Mouse (Mus musculus) limb, embryonic 14.5 days (tissue): ENCODE results near the gene Trank1. TPM values are rescaled to one million over a fixed set of nuclear protein-coding genes. Genes with fewer than 3 reads are reported as not detected.

Experiments
- ATAC-seq: fragments of 200-750 bp; cut with Nextera tagmentation; 2 replicates; pipeline ENCODE4 v1.8.0; 2017; ENCODE audit warnings: low read depth, moderate number of reproducible peaks, moderate TSS enrichment; ENCODE audit not compliant: low FRiP score
- DNase-seq: peaks from one replicate; pipeline ENCODE4 v3.0.0-alpha.2; 2015; ENCODE audit warnings: low spot score
- H3K27ac ChIP-seq: fragments of 300-500 bp; sonication (generic); replicated peaks from 2 replicates; pipeline ENCODE4 v1.5.1; 2014; ENCODE audit warnings: low read depth, mild to moderate bottlenecking, low read length, moderate library complexity, mixed read lengths
- H3K27me3 ChIP-seq: fragments of 300-500 bp; sonication (generic); 2 replicates; pipeline ENCODE4 v1.6.1; 2014; ENCODE audit warnings: low read length, mixed read lengths; ENCODE audit not compliant: control insufficient read depth, insufficient read depth
- H3K36me3 ChIP-seq: fragments of 300-500 bp; sonication (generic); 2 replicates; pipeline ENCODE4 v1.6.1; 2014; ENCODE audit warnings: mild to moderate bottlenecking, low read length, moderate library complexity, mixed read lengths; ENCODE audit not compliant: control insufficient read depth, insufficient read depth
- H3K4me1 ChIP-seq: fragments of 300-500 bp; sonication (generic); 2 replicates; pipeline ENCODE4 v1.6.1; 2014; ENCODE audit warnings: antibody characterized with exemption, low read length, mixed read lengths; ENCODE audit not compliant: control insufficient read depth, insufficient read depth
- H3K4me2 ChIP-seq: fragments of 300-500 bp; sonication (generic); replicated peaks from 2 replicates; pipeline ENCODE4 v1.6.1; 2014; ENCODE audit warnings: low read depth, mild to moderate bottlenecking, low read length, moderate library complexity; ENCODE audit not compliant: severe bottlenecking
- H3K4me3 ChIP-seq: fragments of 300-500 bp; sonication (generic); replicated peaks from 2 replicates; pipeline ENCODE4 v1.5.1; 2014; ENCODE audit warnings: low read length
- H3K9ac ChIP-seq: fragments of 300-500 bp; sonication (generic); 2 replicates; pipeline ENCODE4 v1.6.1; 2014; ENCODE audit warnings: mild to moderate bottlenecking, low read depth, low read length, moderate library complexity; ENCODE audit not compliant: severe bottlenecking
- H3K9me3 ChIP-seq: fragments of 300-500 bp; sonication (generic); 2 replicates; pipeline ENCODE4 v1.6.1; 2016; ENCODE audit warnings: low read length; ENCODE audit not compliant: control insufficient read depth
- POLR2A ChIP-seq: fragments of 200-500 bp; IDR thresholded peaks from 2 replicates; pipeline ENCODE4 v1.8.0; 2012; ENCODE audit warnings: inconsistent platforms, mild to moderate bottlenecking, moderate library complexity, borderline replicate concordance; ENCODE audit not compliant: insufficient read depth, insufficient read length; ENCODE audit errors: extremely low read depth
- WGBS: fragments of 180-500 bp; shearing (Covaris S2); extraction: QIAGEN DNeasy Blood & Tissue Kit; methylation state at CpG from one replicate; pipeline ENCODE4 v1.1.7; 2014; 5-methylcytosine and 5-hydroxymethylcytosine counted together
- polyA plus RNA-seq, 2 experiments: library from polyadenylated mRNA; depleted of rRNA in 1 of 2; stranded (reverse) in 1 of 2; unstranded in 1 of 2; fragments of >200 nt; fragmentation: Nextera tagmentation in 1 of 2; extraction: Ambion mirVana in 1 of 2; gene quantifications; 2 replicates each; pipeline versions ENCODE4 v1.2.1 to v1.2.3; 2012 to 2014

Gene Trank1
- polyA plus RNA-seq, 2 experiments, result 0.83 to 1.2 TPM

- Histone ChIP-seq H3K9me3 (no peaks in the 10 kb centered on the region), H3K27ac (no peak overlapping the region), H3K4me1 (no peaks in the 10 kb centered on the region), H3K9ac (no peak overlapping the region), H3K27me3 (no peaks in the 10 kb centered on the region), H3K4me3 (no peak overlapping the region), H3K4me2 (no peak overlapping the region), H3K36me3 (no peaks in the 10 kb centered on the region)
- ATAC-seq, result no peak
- DNase-seq, result no peak
- WGBS, result 72% methylated on average over 2 of the region's 2 CpGs
- TF ChIP-seq POLR2A, result no peak
Observed at GRCm38 (mm10) chr9:111421862-111422261, 110.3 kb downstream of the Trank1 start.

DNA sequence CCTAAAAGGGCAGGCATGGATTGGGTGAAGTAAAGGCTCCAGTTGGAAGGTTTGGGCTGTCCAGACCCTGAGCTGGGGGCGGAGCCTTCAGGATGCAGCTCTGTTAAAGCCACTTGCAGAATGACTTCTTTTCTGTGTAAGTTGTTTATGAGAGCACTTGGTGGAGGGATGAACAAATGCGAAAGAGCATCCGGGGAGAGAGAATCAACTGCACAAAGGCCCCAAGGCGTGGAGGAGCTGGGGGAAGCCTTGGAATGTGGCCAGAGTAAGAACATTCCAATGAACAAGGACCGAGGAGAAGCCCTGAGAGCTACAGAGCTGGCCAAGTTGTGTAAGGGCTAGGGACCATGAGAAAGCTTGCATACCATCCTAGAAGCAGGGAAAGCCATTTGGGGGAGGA lies 111.0 kb downstream of the Trank1 start:
- TF ChIP-seq POLR2A, result no peak
- 56% methylated on average over 5 of the region's 5 CpGs for WGBS
- Histone ChIP-seq H3K4me2 (no peak overlapping the region), H3K36me3 (no peaks in the 10 kb centered on the region), H3K9ac (no peak overlapping the region), H3K27ac (no peak overlapping the region), H3K27me3 (no peaks in the 10 kb centered on the region), H3K9me3 (no peaks in the 10 kb centered on the region), H3K4me3 (no peak overlapping the region), H3K4me1 (no peaks in the 10 kb centered on the region)
- ATAC-seq, result no peak
- no peak for DNase-seq

- DNase-seq (no peak), ATAC-seq (no peak)
- no peaks in the 10 kb centered on the region for H3K4me1 ChIP-seq
- no peak for TF ChIP-seq POLR2A
- no peaks in the 10 kb centered on the region for H3K36me3 ChIP-seq
- H3K27ac ChIP-seq, result no peak overlapping the region
- H3K27me3 ChIP-seq, result no peaks in the 10 kb centered on the region
- 64% methylated on average over 6 of the region's 6 CpGs for WGBS
- no peak overlapping the region for H3K4me3 ChIP-seq
- no peaks in the 10 kb centered on the region for H3K9me3 ChIP-seq
- no peak overlapping the region for H3K9ac ChIP-seq
- H3K4me2 ChIP-seq, result no peak overlapping the region
Observed at GRCm38 (mm10) chr9:111425113-111425512, 113.6 kb downstream of the Trank1 start.

- Histone ChIP-seq H3K4me2 (no peak overlapping the region), H3K9ac (no peak overlapping the region), H3K9me3 (no peaks in the 10 kb centered on the region), H3K27me3 (no peaks in the 10 kb centered on the region), H3K4me1 (no peaks in the 10 kb centered on the region), H3K27ac (no peak overlapping the region), H3K36me3 (no peaks in the 10 kb centered on the region), H3K4me3 (no peak overlapping the region)
- DNase-seq (no peak), ATAC-seq (no peak)
- no peak for TF ChIP-seq POLR2A
- WGBS, result 85% methylated on average over 4 of the region's 4 CpGs
Observed at GRCm38 (mm10) chr9:111425952-111426351, 114.4 kb downstream of the Trank1 start.

DNA sequence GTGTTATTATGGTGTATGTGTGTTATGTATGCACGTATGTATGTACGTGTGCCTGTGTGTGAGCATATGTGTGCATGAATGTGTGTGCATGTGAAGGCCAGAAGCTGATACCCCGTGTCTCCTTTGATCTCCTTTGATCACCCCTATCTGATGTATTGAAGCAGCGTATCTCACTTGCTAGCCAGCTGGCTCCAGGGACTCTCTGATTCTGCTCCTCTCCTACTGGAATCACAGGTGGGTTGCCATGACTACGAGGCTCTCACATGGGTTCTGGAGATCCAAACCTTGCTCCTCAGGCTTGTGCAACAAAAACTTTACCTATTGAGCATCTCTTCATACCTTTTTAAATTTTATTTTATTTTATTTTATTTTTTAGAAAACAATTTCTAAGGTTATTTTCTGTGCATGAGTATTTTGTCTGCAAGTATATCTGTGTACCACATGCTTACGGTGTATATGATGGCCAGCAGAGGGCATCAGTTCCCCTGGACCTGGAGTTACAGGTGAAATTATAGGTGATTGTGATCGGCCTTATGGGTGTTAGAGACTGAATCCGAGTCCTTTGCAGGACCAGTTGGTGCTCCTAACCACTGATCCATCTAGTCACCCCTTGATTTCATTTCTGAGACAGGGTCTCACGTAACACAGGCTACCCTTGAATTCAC lies 116.5 kb downstream of the Trank1 start:
- Histone ChIP-seq H3K4me1 (no peaks in the 10 kb centered on the region), H3K9ac (no peak overlapping the region), H3K36me3 (no peaks in the 10 kb centered on the region), H3K9me3 (no peaks in the 10 kb centered on the region), H3K4me2 (no peak overlapping the region), H3K27ac (no peak overlapping the region), H3K4me3 (no peak overlapping the region), H3K27me3 (no peaks in the 10 kb centered on the region)
- ATAC-seq, result no peak
- no peak for TF ChIP-seq POLR2A
- 72% methylated on average over 9 of the region's 9 CpGs for WGBS
- no peak for DNase-seq
